Mouse (Mus musculus) liver, embryonic 11.5 days (tissue): ENCODE measurements around the gene Soat1. TPM values are rescaled to one million over a fixed set of nuclear protein-coding genes. Genes with fewer than 3 reads are reported as not detected.
A peak's percentile ranks its signal among the peaks of the same experiment; 100 is the strongest.
"Not testable (repeated sequence)": the region's sequence is repeated elsewhere in the genome, so short reads cannot be mapped to it uniquely, and the experiment has no call there.

ENCODE experiments used
- ATAC-seq: fragments of 200-750 bp; cut with Nextera tagmentation; replicated peaks from 2 replicates; pipeline ENCODE4 v1.8.0; 2017; ENCODE audit warnings: moderate number of reproducible peaks, mild to moderate bottlenecking, moderate TSS enrichment, moderate library complexity; ENCODE audit not compliant: low FRiP score
- DNase-seq: peaks from one replicate; pipeline ENCODE4 v3.0.0-alpha.2; 2017; ENCODE audit warnings: low spot score
- H3K27ac ChIP-seq: fragments of 300-500 bp; sonication (generic); 2 replicates; pipeline ENCODE4 v1.5.1; 2014; ENCODE audit warnings: mild to moderate bottlenecking, low read depth, low read length, control low read depth
- H3K27me3 ChIP-seq: fragments of 300-500 bp; sonication (generic); replicated peaks from 2 replicates; pipeline ENCODE4 v1.6.1; 2014; ENCODE audit warnings: low read length, mixed read lengths; ENCODE audit not compliant: control insufficient read depth, insufficient read depth
- H3K36me3 ChIP-seq: fragments of 300-500 bp; sonication (generic); 2 replicates; pipeline ENCODE4 v1.6.1; 2014; ENCODE audit warnings: mild to moderate bottlenecking, low read length, moderate library complexity, mixed read lengths; ENCODE audit not compliant: control insufficient read depth, insufficient read depth
- H3K4me1 ChIP-seq: fragments of 300-500 bp; sonication (generic); replicated peaks from 2 replicates; pipeline ENCODE4 v1.6.1; 2014; ENCODE audit warnings: low read length, mixed read lengths; ENCODE audit not compliant: control insufficient read depth, insufficient read depth
- H3K4me2 ChIP-seq: fragments of 300-500 bp; sonication (generic); 2 replicates; pipeline ENCODE4 v1.6.1; 2014; ENCODE audit warnings: mild to moderate bottlenecking, control low read depth, moderate library complexity
- H3K4me3 ChIP-seq: fragments of 300-500 bp; sonication (generic); 2 replicates; pipeline ENCODE4 v1.5.1; 2014; ENCODE audit warnings: low read depth, low read length, control low read depth
- H3K9ac ChIP-seq: fragments of 300-500 bp; sonication (generic); 2 replicates; pipeline ENCODE4 v1.6.1; 2014; ENCODE audit warnings: low read depth, low read length, control low read depth
- H3K9me3 ChIP-seq: fragments of 300-500 bp; sonication (generic); 2 replicates; pipeline ENCODE4 v1.6.1; 2016; ENCODE audit warnings: low read length, inconsistent platforms, mixed read lengths; ENCODE audit not compliant: control insufficient read depth
- WGBS: fragments of 180-500 bp; shearing (Covaris S2); extraction: QIAGEN DNeasy Blood & Tissue Kit; methylation state at CpG from one replicate; pipeline ENCODE4 v1.1.7; 2014; 5-methylcytosine and 5-hydroxymethylcytosine counted together
- polyA plus RNA-seq: library from polyadenylated mRNA; unstranded; fragments of >200 nt; fragmentation: Nextera tagmentation; extraction: Ambion mirVana; gene quantifications from 2 replicates; pipeline ENCODE4 v1.2.1, GENCODE M21; 2014

Gene Soat1
- 29.3 and 32.2 TPM in 2 replicates for polyA plus RNA-seq

DNA sequence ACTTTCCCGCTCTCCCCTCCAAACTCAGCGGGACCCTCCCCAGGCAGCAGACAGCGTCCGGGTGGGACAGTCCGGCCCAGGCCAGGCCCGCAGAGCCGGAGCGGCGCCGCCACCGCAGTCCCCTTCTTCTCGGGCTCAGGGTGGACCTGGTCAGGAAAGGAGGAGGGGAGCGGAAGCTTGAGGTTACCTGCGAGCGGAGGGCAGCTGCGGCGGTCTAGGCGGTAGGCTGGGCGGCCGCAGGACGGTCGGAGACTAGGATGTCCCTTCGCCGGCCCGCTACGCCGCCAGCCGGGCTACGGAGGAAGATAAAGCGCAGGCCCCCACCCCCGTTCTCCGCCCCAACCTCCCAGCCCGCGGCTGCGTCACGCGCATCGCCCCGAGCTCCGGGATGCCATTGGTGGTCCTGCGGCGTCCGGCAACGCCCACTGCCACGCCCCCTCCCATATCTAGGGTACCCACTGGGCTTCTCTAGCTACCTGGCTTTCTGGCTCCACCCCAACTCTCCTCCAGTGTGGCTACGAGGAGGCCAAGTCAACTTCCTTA lies at the start of gene Soat1:
Soat1 (minus strand) TSS at position 371 of the 543 bp plus-strand sequence.
- ATAC-seq: peak; percentile 96
- H3K4me1 ChIP-seq: peaks cover 8% of the 10 kb centered on the region
- H3K4me3 ChIP-seq: peak within 1 kb of the TSS; percentile 65
- H3K9me3 ChIP-seq: no peaks in the 10 kb centered on the region
- WGBS: under 1% methylated on average over 44 of the region's 46 CpGs
- no peaks in the 10 kb centered on the region; the same call in 1 of the 2 replicates for H3K36me3 ChIP-seq
- H3K27ac ChIP-seq: peak within 1 kb of the TSS; percentile 40; the same call in 1 of the 2 replicates
- no peaks in the 10 kb centered on the region for H3K27me3 ChIP-seq
- peak within 1 kb of the TSS; percentile 67 for H3K4me2 ChIP-seq
- peak within 1 kb of the TSS; percentile 51 for H3K9ac ChIP-seq
- peak; percentile 87 for DNase-seq

- not testable (repeated sequence) for H3K27ac ChIP-seq, DNase-seq, H3K27me3 ChIP-seq, H3K4me1 ChIP-seq, H3K9me3 ChIP-seq, H3K36me3 ChIP-seq, H3K4me3 ChIP-seq, H3K4me2 ChIP-seq, H3K9ac ChIP-seq
- peak; percentile 79 for ATAC-seq
- WGBS: 93% methylated on average over 20 of the region's 22 CpGs
Measured at GRCm38 (mm10) chr1:156523842-156524241, 49.7 kb upstream of the Soat1 start, which contains the start of gene Gm10031. Gm10031 (plus strand) TSS chr1:156524012.

DNA sequence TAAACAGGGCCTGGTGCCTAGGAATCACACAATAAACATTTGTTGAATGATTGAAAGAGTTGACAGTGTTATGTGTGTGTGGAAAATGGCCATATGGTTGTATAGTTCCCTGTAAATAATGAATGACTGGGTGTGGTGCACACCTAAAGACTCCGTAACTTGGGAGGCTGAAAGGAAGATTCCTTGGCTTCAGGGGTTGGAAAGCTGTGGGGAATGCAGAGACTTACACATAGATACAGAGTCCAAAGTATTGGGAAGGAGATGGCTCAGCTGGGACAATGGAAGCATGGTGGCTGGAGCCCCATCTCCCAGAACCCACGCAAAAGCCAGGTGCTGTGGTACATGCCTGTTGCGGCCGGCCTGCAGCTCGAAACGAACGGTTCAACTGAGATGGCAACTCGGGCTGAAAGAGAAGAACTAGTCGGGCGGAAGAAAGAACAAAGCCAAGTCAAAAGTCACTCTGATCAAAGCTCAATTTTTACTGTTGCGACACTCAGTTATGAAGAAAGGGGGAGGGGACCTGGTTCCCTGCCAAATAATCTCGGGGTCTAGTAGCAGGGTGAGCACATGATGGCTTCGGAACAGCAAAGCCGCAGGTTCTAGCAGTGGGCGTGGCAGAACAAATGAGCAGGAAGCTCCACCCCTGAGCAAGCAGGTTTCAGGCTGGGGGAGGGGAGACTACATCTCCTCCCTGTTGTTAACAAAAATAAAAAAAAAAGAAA lies 47.8 kb upstream of the Soat1 start:
- DNase-seq (no peak), ATAC-seq (no peak)
- Histone ChIP-seq H3K9ac (no peak overlapping the region), H3K4me3 (no peak overlapping the region), H3K4me2 (no peak overlapping the region), H3K27me3 (no peaks in the 10 kb centered on the region), H3K9me3 (no peaks in the 10 kb centered on the region), H3K36me3 (no peaks in the 10 kb centered on the region), H3K4me1 (no peaks in the 10 kb centered on the region), H3K27ac (no peak overlapping the region)
- 77% methylated on average over 15 of the region's 15 CpGs for WGBS

DNA sequence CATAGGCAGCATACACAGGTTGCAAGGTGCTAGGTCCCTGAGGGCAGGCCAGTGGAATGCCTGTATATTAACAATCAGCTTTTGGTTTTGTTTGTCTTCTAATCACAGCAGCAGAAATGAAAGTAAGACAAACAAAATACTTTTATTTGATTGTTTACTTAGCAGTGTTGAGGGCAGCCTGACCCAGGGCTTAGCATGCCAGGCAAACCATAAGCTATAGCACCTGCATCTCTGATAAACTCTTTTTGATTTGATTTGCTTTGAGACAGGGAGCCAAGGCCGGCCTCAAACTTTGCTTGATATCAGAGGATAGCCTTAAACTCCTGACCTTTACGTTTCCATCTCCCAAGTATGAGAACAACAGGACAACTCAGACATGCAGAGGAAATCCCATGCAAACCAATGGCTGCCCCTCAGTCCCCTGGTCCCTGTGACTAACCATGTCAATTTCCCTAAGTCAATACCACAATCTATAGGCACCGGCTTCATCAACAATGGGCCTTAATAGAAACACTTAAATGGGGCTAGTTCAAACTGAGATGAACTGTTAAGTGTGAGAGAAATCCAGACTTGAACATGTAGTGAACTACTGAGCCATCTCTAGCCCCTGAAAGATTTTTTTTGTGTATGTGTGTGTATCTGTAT lies 46.1 kb upstream of the Soat1 start:
- Histone ChIP-seq H3K4me1 (no peaks in the 10 kb centered on the region), H3K4me2 (no peak overlapping the region), H3K4me3 (no peak overlapping the region), H3K9me3 (no peaks in the 10 kb centered on the region), H3K9ac (no peak overlapping the region), H3K36me3 (no peaks in the 10 kb centered on the region), H3K27me3 (no peaks in the 10 kb centered on the region), H3K27ac (no peak overlapping the region)
- 65% methylated on average over 3 of the region's 3 CpGs for WGBS
- ATAC-seq: no peak
- DNase-seq: no peak

- WGBS: 76% methylated on average over 3 of the region's 3 CpGs
- Histone ChIP-seq H3K36me3 (no peaks in the 10 kb centered on the region), H3K27ac (no peak overlapping the region), H3K9me3 (no peaks in the 10 kb centered on the region), H3K4me1 (no peaks in the 10 kb centered on the region), H3K4me2 (no peak overlapping the region), H3K27me3 (no peaks in the 10 kb centered on the region), H3K9ac (no peak overlapping the region), H3K4me3 (no peak overlapping the region)
- no peak for DNase-seq
- no peak for ATAC-seq
Measured at GRCm38 (mm10) chr1:156507753-156508152, 33.6 kb upstream of the Soat1 start.

DNA sequence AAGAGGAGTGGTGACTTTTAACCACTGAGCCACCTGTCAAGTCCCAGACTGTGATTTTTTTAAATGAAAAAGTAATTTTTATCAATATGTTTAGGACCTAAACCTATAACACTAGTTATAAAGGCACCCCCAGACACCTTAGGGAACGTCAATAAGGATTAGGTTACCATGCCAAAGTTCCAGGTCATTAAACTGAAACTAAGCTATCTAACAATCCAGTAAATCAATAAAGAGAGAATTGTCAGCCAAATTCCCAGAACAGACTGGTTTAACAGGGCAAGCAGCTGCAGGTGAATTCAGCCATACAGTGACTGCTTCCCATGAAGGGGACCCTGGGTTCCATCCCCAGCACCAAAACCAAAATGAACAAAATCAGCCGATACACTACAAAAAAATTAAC lies 31.8 kb upstream of the Soat1 start:
- Histone ChIP-seq H3K4me3 (no peak overlapping the region), H3K27me3 (no peaks in the 10 kb centered on the region), H3K9ac (no peak overlapping the region), H3K9me3 (no peaks in the 10 kb centered on the region), H3K27ac (no peak overlapping the region), H3K4me2 (no peak overlapping the region), H3K36me3 (no peaks in the 10 kb centered on the region), H3K4me1 (no peaks in the 10 kb centered on the region)
- WGBS: 83% methylated on average over 2 of the region's 2 CpGs
- DNase-seq (no peak), ATAC-seq (no peak)

DNA sequence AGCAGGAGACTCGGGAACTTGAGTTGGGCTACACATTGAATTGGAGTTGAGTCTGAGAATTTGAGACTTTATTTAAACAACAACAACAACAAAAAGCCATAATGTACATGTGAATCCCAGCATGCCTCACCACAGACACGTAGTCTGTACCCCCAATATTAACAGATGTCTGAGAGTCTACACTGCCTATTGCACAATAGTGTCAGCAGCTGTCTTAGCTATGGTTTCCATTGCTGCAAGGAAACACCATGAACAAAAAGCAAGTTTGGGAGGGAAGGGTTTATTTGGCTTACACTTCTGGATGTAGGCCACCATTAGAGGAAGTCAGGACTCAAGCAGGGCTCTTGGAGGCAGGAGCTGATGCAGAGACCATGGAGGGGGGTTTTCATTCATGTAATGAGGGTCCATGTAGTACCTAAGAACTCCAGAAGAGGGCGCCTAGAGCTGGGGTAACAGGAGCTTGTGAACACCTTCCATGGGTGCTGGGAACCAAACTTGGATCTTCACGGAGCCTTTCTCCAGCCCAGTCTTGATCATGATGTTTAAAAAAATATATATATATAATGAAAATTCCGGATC lies 30.9 kb upstream of the Soat1 start:
- DNase-seq: no peak
- no peak overlapping the region for H3K4me2 ChIP-seq
- no peak overlapping the region for H3K4me3 ChIP-seq
- H3K27me3 ChIP-seq: no peaks in the 10 kb centered on the region
- ATAC-seq: no peak
- H3K4me1 ChIP-seq: no peaks in the 10 kb centered on the region
- H3K27ac ChIP-seq: no peak overlapping the region
- 64% methylated on average over 5 of the region's 5 CpGs for whole genome bisulfite sequencing
- no peak overlapping the region for H3K9ac ChIP-seq
- no peaks in the 10 kb centered on the region for H3K9me3 ChIP-seq
- no peaks in the 10 kb centered on the region for H3K36me3 ChIP-seq

GRCm38 (mm10) chr1:156496910-156497309 lies 22.8 kb upstream of the Soat1 start:
- ATAC-seq: no peak
- H3K9ac ChIP-seq: no peak overlapping the region
- WGBS: 66% methylated on average over 5 of the region's 5 CpGs

More at GRCm38 (mm10) chr1:156496910-156497309, 22.8 kb upstream of the Soat1 start:
- no peak overlapping the region for H3K27ac ChIP-seq
- H3K27me3 ChIP-seq: no peaks in the 10 kb centered on the region
- no peaks in the 10 kb centered on the region for H3K9me3 ChIP-seq
- H3K4me2 ChIP-seq: no peak overlapping the region
- no peak for DNase-seq
- H3K4me3 ChIP-seq: no peak overlapping the region
- no peaks in the 10 kb centered on the region for H3K36me3 ChIP-seq
- no peaks in the 10 kb centered on the region for H3K4me1 ChIP-seq
